7 mouse cellular contexts compared by ENCODE assay signal in genomic region chr10:84532911-84533882, GRCm38 (mm10). TPM values are rescaled to one million over a fixed set of nuclear protein-coding genes. Genes with fewer than 3 reads are reported as not detected.
DNase-seq lines count a peak whose midpoint lies in the region; ATAC-seq and TF ChIP-seq lines count a peak whose summit lies in the region.

No protein-coding gene starts in this region.

- no peak overlapping the region for H3K27ac ChIP-seq in bone marrow macrophage, adult 2 months (ENCODE audit: insufficient read depth, low read depth, low read length)
- peak overlapping the region; percentile 94 for H3K27ac ChIP-seq in embryonic fibroblast, embryonic 13.5 days (ENCODE audit: insufficient read depth, low read length)
- peak overlapping the region; percentile 95 for H3K27ac ChIP-seq in heart, embryonic 15.5 days

- DNase-seq in G1E (ENCODE audit: low spot score): peak; percentile 30
- peak; percentile 60 to 73 for DNase-seq in kidney, postnatal 25 days
- peak; percentile 68 to 73 for DNase-seq in lung, postnatal 4 days
- DNase-seq in right cerebral cortex, postnatal 25 days: peak; percentile 60

- TF ChIP-seq POLR2A in bone marrow macrophage, adult 2 months (IDR thresholded peaks at IDR 0.05; ENCODE audit: borderline replicate concordance, low read depth, low read length): no peak
- TF ChIP-seq POLR2A in embryonic fibroblast, embryonic 13.5 days (IDR thresholded peaks at IDR 0.05; ENCODE audit: low read depth, low read length): peak; percentile 29

- H3K4me2 ChIP-seq in heart, embryonic 15.5 days: peak overlapping the region; percentile 78

- TF ChIP-seq CTCF in G1E (IDR thresholded peaks at IDR 0.05; ENCODE audit: low read depth, low read length): no peak
- no peak for TF ChIP-seq CTCF in bone marrow macrophage, adult 2 months (IDR thresholded peaks at IDR 0.05; ENCODE audit: low read depth, low read length)
- TF ChIP-seq CTCF in embryonic fibroblast, embryonic 13.5 days (IDR thresholded peaks at IDR 0.05; ENCODE audit: borderline replicate concordance, insufficient read depth, low read length): no peak

- ATAC-seq in G1E (ENCODE audit: extremely low read depth, insufficient number of reproducible peaks, low FRiP score, poor library complexity, severe bottlenecking): no peak
- peak; percentile 34 for ATAC-seq in heart, embryonic 15.5 days (replicated peaks; ENCODE audit: insufficient number of reproducible peaks, insufficient read depth, low FRiP score, low read depth)

- peaks cover 12% of the 10 kb centered on the region for H3K9me3 ChIP-seq in G1E (replicated peaks)
- H3K9me3 ChIP-seq in heart, embryonic 15.5 days (replicated peaks): no peaks in the 10 kb centered on the region

- H3K36me3 ChIP-seq in G1E (replicated peaks): no peaks in the 10 kb centered on the region
- H3K36me3 ChIP-seq in heart, embryonic 15.5 days: peaks cover 3% of the 10 kb centered on the region

- under 1% methylated on average over 61 of the region's 72 CpGs for WGBS in heart, embryonic 15.5 days

- H3K27me3 ChIP-seq in G1E (ENCODE audit: insufficient read depth, low read length): peaks cover 32% of the 10 kb centered on the region
- H3K27me3 ChIP-seq in heart, embryonic 15.5 days: no peaks in the 10 kb centered on the region

- no peak overlapping the region; the same call in 1 of the 2 replicates for H3K4me3 ChIP-seq in G1E (ENCODE audit: low read depth, low read length)
- peak overlapping the region; percentile 90 for H3K4me3 ChIP-seq in bone marrow macrophage, adult 2 months (ENCODE audit: insufficient read depth, low read length)
- peak overlapping the region; percentile 97 for H3K4me3 ChIP-seq in embryonic fibroblast, embryonic 13.5 days (ENCODE audit: insufficient read depth, low read length)
- peak overlapping the region; percentile 88 for H3K4me3 ChIP-seq in heart, embryonic 15.5 days

- no peaks in the 10 kb centered on the region; the same call in 1 of the 2 replicates for H3K4me1 ChIP-seq in G1E (ENCODE audit: insufficient read depth, low read depth, low read length)
- H3K4me1 ChIP-seq in bone marrow macrophage, adult 2 months (ENCODE audit: control insufficient read depth, insufficient read depth, low read length): peaks cover 21% of the 10 kb centered on the region
- H3K4me1 ChIP-seq in embryonic fibroblast, embryonic 13.5 days (ENCODE audit: control insufficient read depth, insufficient read depth, low read length): peaks cover 16% of the 10 kb centered on the region; the same call in 1 of the 2 replicates
- peaks cover 50% of the 10 kb centered on the region for H3K4me1 ChIP-seq in heart, embryonic 15.5 days (replicated peaks)

- peak overlapping the region; percentile 94 for H3K9ac ChIP-seq in heart, embryonic 15.5 days

RNA-seq across cellular contexts. Expression of gene Ckap4, which starts 0.7 kb away (rescaled TPM):
- total RNA-seq in G1E (2014; fragmentation: Nextera tagmentation) (5.3 TPM in 1 of 2 replicates, not detected in the other), G1E (2017) (not detected in 2 replicates)
- polyA plus RNA-seq in G1E (2012): 0.02 TPM in 1 of 2 replicates, not detected in the other
- 19.2 and 19.9 TPM in 2 replicates for polyA plus RNA-seq in bone marrow macrophage, adult 2 months (2012; ENCODE audit: insufficient read depth, insufficient read length, missing spikeins)
- 280 and 283 TPM in 2 replicates for polyA plus RNA-seq in embryonic fibroblast, embryonic 13.5 days (2011; ENCODE audit: insufficient read length, low read depth, missing spikeins)
- polyA plus RNA-seq in heart, embryonic 15.5 days (2015; fragmentation: Nextera tagmentation; extraction: Ambion mirVana): 75.2 and 94.2 TPM in 2 replicates

RNA-seq across cellular contexts. Expression of gene Tcp11l2, which starts 43.2 kb away (rescaled TPM):
- 44.1 and 75.5 TPM in 2 replicates for total RNA-seq in G1E (2014; fragmentation: Nextera tagmentation)
- total RNA-seq in G1E (2017): 24.6 and 25.4 TPM in 2 replicates
- polyA plus RNA-seq in G1E (2012): 8.2 and 10.4 TPM in 2 replicates
- polyA plus RNA-seq in bone marrow macrophage, adult 2 months (2012; ENCODE audit: insufficient read depth, insufficient read length, missing spikeins): 53.1 and 57.5 TPM in 2 replicates
- polyA plus RNA-seq in embryonic fibroblast, embryonic 13.5 days (2011; ENCODE audit: insufficient read length, low read depth, missing spikeins): 6.7 and 8.4 TPM in 2 replicates
- polyA plus RNA-seq in heart, embryonic 15.5 days (2015; fragmentation: Nextera tagmentation; extraction: Ambion mirVana): 32.9 and 33.3 TPM in 2 replicates

Comparison
In these comparisons a context has a peak if more than half of its experiments do, and no peak if none do; other contexts are left out.
1. RNA of gene Ckap4, which starts 0.7 kb away (polyA plus RNA-seq): 280 to 283 TPM in embryonic fibroblast, embryonic 13.5 days, 75.2 to 94.2 TPM in heart, embryonic 15.5 days and 19.2 to 19.9 TPM in bone marrow macrophage, adult 2 months; 0.02 TPM in G1E; every median in the first group is over 10 times any median in the second.
2. Peak in every context shown above with its lines, with median percentiles within 50 percentile points of each other: DNase-seq.